8 mouse cellular contexts compared by ENCODE assay signal in genomic region chr7:45434203-45435015, GRCm38 (mm10). TPM values are rescaled to one million over a fixed set of nuclear protein-coding genes. Genes with fewer than 3 reads are reported as not detected.
A peak's percentile ranks its signal among the peaks of the same experiment; 100 is the strongest.
DNase-seq lines count a peak whose midpoint lies in the region; ATAC-seq and TF ChIP-seq lines count a peak whose summit lies in the region.

Gene Gys1, plus strand, starts transcription at chr7:45434844.

- POLR2A ChIA-PET in Patski (lab: Charles Lee) = interaction anchor here (0.5 to 1.0 kb wide), 4 partner anchors 8 to 28 kb away, joined by 3 to 7 read pairs (median 3); no protein-coding TSS in a partner anchor

- H3K9me3 ChIP-seq in hindbrain, embryonic 13.5 days = no peaks in the 10 kb centered on the region

- CTCF ChIA-PET in Patski (lab: Charles Lee) = interaction anchor here (0.7 to 1.9 kb wide), 8 partner anchors 9 to 275 kb away, joined by 3 to 10 read pairs (median 3); no protein-coding TSS in a partner anchor

- H3K4me2 ChIP-seq in hindbrain, embryonic 13.5 days = peak within 1 kb of the TSS; percentile 97

- under 1% methylated on average over 45 of the region's 45 CpGs for WGBS in hindbrain, embryonic 13.5 days

- peak within 1 kb of the TSS; percentile 89 for H3K9ac ChIP-seq in hindbrain, embryonic 13.5 days

- H3K27me3 ChIP-seq in Patski = no peaks in the 10 kb centered on the region
- H3K27me3 ChIP-seq in hindbrain, embryonic 13.5 days = no peaks in the 10 kb centered on the region

- peak; percentile 99 for DNase-seq in Patski (ENCODE audit: low read depth, low spot score)
- DNase-seq in cerebellum, postnatal 14 days = peak; percentile 100
- peak; percentile 100 for DNase-seq in frontal cortex, postnatal 14 days (ENCODE audit: low spot score in 2 of 2)
- peak; percentile 99 to 100 for DNase-seq in layer of hippocampus, postnatal 25 days (ENCODE audit: extremely low spot score in 1 of 2, low spot score in 1 of 2)
- peak; percentile 100 for DNase-seq in lung, postnatal 25 days (ENCODE audit: low spot score)
- DNase-seq in retina, embryonic 14.5 days (ENCODE audit: low spot score) = peak; percentile 100
- DNase-seq in thymus, postnatal 4 days = peak; percentile 100

- ATAC-seq in Patski = peak; percentile 74
- peak; percentile 97 for ATAC-seq in hindbrain, embryonic 13.5 days (ENCODE audit: low FRiP score)

- peaks cover 56% of the 10 kb centered on the region for H3K4me1 ChIP-seq in hindbrain, embryonic 13.5 days (replicated peaks)

- H3K36me3 ChIP-seq in hindbrain, embryonic 13.5 days = peaks cover 29% of the 10 kb centered on the region

- peak within 1 kb of the TSS; percentile 75 for H3K4me3 ChIP-seq in hindbrain, embryonic 13.5 days

- TF ChIP-seq CTCF in Patski (IDR thresholded peaks at IDR 0.05) = no peak

- H3K27ac ChIP-seq in hindbrain, embryonic 13.5 days = peak within 1 kb of the TSS; percentile 90

- in situ Hi-C loops in Patski (cut with MboI; ENCODE audit: low pct_unique_long_range_greater_than_20kb) = no loop called here

RNA-seq across cellular contexts. Expression of gene Gys1, which starts in this region (rescaled TPM):
- 59.3 TPM for polyA plus RNA-seq in Patski (2021)
- 21.9 and 23.2 TPM in 2 replicates for polyA plus RNA-seq in hindbrain, embryonic 13.5 days (2015; fragmentation: Nextera tagmentation; extraction: Ambion mirVana)
- 10 to 100 TPM; 13.9 to 16.5 TPM for total RNA-seq in layer of hippocampus, postnatal 25 days (2021)

Comparison
In these comparisons a context has a peak if more than half of its experiments do, and no peak if none do; other contexts are left out.
1. Peak in every context shown above with its lines: DNase-seq, ATAC-seq, H3K4me3 ChIP-seq and H3K27ac ChIP-seq.